In the genomic region with DNA sequence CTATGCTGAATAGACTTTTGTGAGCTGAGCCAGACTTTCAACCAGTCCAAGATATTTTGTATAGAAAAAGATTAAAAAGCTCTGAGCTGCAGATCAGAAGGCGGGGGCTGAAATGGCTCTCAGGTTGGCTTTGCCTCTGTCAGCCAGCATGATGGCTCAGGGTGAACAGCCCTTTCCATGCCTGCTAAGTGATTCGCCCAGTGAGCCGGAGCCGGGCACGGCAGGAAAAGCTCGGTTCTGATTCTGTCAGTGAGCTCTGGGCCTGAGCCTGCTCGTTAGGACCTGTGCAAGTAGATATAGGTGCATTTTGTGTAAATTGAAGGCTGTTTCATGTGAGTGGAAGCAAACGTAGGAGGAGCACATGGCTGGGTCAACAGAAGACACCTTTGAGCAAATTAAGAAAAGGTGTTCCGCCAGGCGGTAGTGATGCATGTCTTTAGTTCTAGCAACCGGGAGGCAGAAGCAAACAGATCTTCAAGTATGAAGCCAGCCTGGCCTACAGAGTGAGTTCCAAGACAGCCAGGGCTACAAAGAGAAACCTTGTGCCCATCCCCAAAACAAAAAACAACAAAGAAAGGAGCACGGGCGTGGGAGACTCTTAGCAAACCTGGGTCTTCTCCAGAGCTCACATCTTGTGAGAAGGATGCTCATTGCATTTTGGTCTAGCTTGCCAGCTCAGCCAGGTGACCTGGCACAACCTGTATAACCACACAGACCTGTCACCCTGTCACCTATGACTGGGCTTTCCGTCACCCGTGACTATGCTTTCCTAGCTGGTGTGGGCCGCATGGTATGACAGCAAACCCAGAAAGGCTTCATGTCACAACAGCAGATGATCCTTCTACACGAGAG, we compare ENCODE assay signal across 18 mouse cellular contexts. TPM values are rescaled to one million over a fixed set of nuclear protein-coding genes. Genes with fewer than 3 reads are reported as not detected.
DNase-seq lines count a peak whose midpoint lies in the region; TF ChIP-seq lines count a peak whose summit lies in the region.
"Had no signal": no experiment of that assay in that cellular context is flagged by ENCODE, and none has a peak within 500 bp of the region (broad histone marks: within the 10 kb centered on the region; RNA-seq: fewer than 3 reads in every experiment).

No protein-coding gene starts in this region.

- H3K27ac ChIP-seq in layer of hippocampus, adult 2 months = peak overlapping the region; percentile 79
- H3K27ac ChIP-seq in olfactory bulb, adult 2 months (ENCODE audit: insufficient read depth, low read depth, low read length) = 0 out of 2 replicates have a peak overlapping the region, but pooled peaks have one; percentile 1
- H3K27ac ChIP-seq: forebrain, embryonic 10.5 days; heart, embryonic 10.5 days; limb, embryonic 12.5 days; liver, embryonic 12.5 days; midbrain, embryonic 13.5 days had no signal

- peak; percentile 66 to 71 for DNase-seq in cerebellum, postnatal 14 days
- no peak for DNase-seq in cerebellum, postnatal 4 days (ENCODE audit: low spot score in 2 of 2)
- no peak for DNase-seq in layer of hippocampus, adult 2 months (ENCODE audit: low spot score in 2 of 2)
- DNase-seq in layer of hippocampus, adult 8-10 months (ENCODE audit: low spot score in 2 of 2) = no peak
- peak; percentile 34 for DNase-seq in thymus, postnatal 14 days
- no peak for DNase-seq in thymus, postnatal 10 days (ENCODE audit: low spot score in 2 of 2)
- no peak for DNase-seq in frontal cortex, postnatal 25 days (ENCODE audit: low spot score in 2 of 2)
- DNase-seq: heart, postnatal 4 days; kidney, postnatal 4 days; lung, adult 18-20 months; lung, postnatal 10 days had no signal

- WGBS in olfactory bulb, adult 2 months = 80% methylated on average over 17 of the region's 17 CpGs

- H3K4me1 ChIP-seq in olfactory bulb, adult 2 months (ENCODE audit: control insufficient read depth, insufficient read depth, low read length) = peaks cover 15% of the 10 kb centered on the region
- H3K4me1 ChIP-seq: liver, embryonic 12.5 days; midbrain, embryonic 13.5 days had no signal

- H3K4me3 ChIP-seq in layer of hippocampus, adult 2 months = no peak overlapping the region
- H3K4me3 ChIP-seq in olfactory bulb, adult 2 months (ENCODE audit: insufficient read depth, low read depth, low read length) = no peak overlapping the region
- H3K4me3 ChIP-seq: forebrain, embryonic 10.5 days; heart, embryonic 10.5 days; limb, embryonic 12.5 days; liver, embryonic 12.5 days; midbrain, embryonic 13.5 days had no signal

- no peak for TF ChIP-seq POLR2A in olfactory bulb, adult 2 months (IDR thresholded peaks at IDR 0.05; ENCODE audit: insufficient read depth, low read depth, low read length)

- TF ChIP-seq CTCF in layer of hippocampus, adult 2 months (conservative IDR thresholded peaks at IDR 0.05) = no peak
- no peak for TF ChIP-seq CTCF in olfactory bulb, adult 2 months (IDR thresholded peaks at IDR 0.05; ENCODE audit: insufficient read depth, low read depth, low read length)

RNA-seq across cellular contexts. Expression of a gene that starts 6.6 kb away (rescaled TPM):
- under 1 TPM; 0.59 to 0.96 TPM for total RNA-seq in layer of hippocampus, adult 2 months (2021)
- total RNA-seq in layer of hippocampus, adult 8-10 months (2022) = 1 to 10 TPM in 2 of 4 experiments, under 1 TPM in 2; 0.69 to 3.6 (median 2.2) TPM
- polyA plus RNA-seq in olfactory bulb, adult 2 months (2012; ENCODE audit: insufficient read depth, insufficient read length, low replicate concordance, missing spikeins) = not detected in 2 replicates
- polyA plus RNA-seq: embryonic facial prominence, embryonic 11.5 days; liver, embryonic 12.5 days had no signal

RNA-seq across cellular contexts. Expression of a gene that starts 18.9 kb away (rescaled TPM):
- total RNA-seq in layer of hippocampus, adult 2 months (2021) = 10 to 100 TPM; 25.6 to 25.9 TPM
- total RNA-seq in layer of hippocampus, adult 8-10 months (2022) = 10 to 100 TPM; 26.6 to 28.1 (median 27.8) TPM
- polyA plus RNA-seq in olfactory bulb, adult 2 months (2012; ENCODE audit: insufficient read depth, insufficient read length, low replicate concordance, missing spikeins) = not detected in 2 replicates

RNA-seq across cellular contexts. Expression of a gene that starts 43.2 kb away (rescaled TPM):
- 10 to 100 TPM; 45.5 to 46.8 TPM for total RNA-seq in layer of hippocampus, adult 2 months (2021)
- total RNA-seq in layer of hippocampus, adult 8-10 months (2022) = 10 to 100 TPM; 52.2 to 70.6 (median 55.7) TPM
- polyA plus RNA-seq in olfactory bulb, adult 2 months (2012; ENCODE audit: insufficient read depth, insufficient read length, low replicate concordance, missing spikeins) = not detected in 2 replicates

RNA-seq across cellular contexts. Expression of a gene that starts 53.7 kb away (rescaled TPM):
- 100 to 1,000 TPM; 133 to 135 TPM for total RNA-seq in layer of hippocampus, adult 2 months (2021)
- 100 to 1,000 TPM; 131 to 151 (median 146) TPM for total RNA-seq in layer of hippocampus, adult 8-10 months (2022)
- not detected in 2 replicates for polyA plus RNA-seq in olfactory bulb, adult 2 months (2012; ENCODE audit: insufficient read depth, insufficient read length, low replicate concordance, missing spikeins)

Comparison
In these comparisons a context has a peak if more than half of its experiments do, and no peak if none do; other contexts are left out.
1. DNase-seq: peak in cerebellum, postnatal 14 days (2 of 2) and thymus, postnatal 14 days (single experiment); none in cerebellum, postnatal 4 days (0 of 2), layer of hippocampus, adult 2 months (0 of 2), layer of hippocampus, adult 8-10 months (0 of 2), thymus, postnatal 10 days (0 of 2) and frontal cortex, postnatal 25 days (0 of 2).